Mouse (Mus musculus): ENCODE results near the gene Msn.

The Msn gene

GRCm38 (mm10) chrX:96095509-96096499, at the start of gene Msn:
Gene Msn (plus strand): TSS chrX:96096042.
- DNase-seq = peak; percentile 5

GRCm38 (mm10) chrX:96052798-96053197, 43.0 kb upstream of the Msn start:
- no peak for DNase-seq

GRCm38 (mm10) chrX:96077747-96078146, 18.1 kb upstream of the Msn start:
- DNase-seq = no peak

- no peak for DNase-seq
Measured at GRCm38 (mm10) chrX:96086259-96086658, 9.6 kb upstream of the Msn start.

- no peak for DNase-seq
Measured at GRCm38 (mm10) chrX:96096513-96097210, 820 bp downstream of the Msn start.

GRCm38 (mm10) chrX:96097491-96097970, 1.7 kb downstream of the Msn start:
- DNase-seq = no peak

- DNase-seq = no peak
Measured at GRCm38 (mm10) chrX:96099003-96099402, 3.2 kb downstream of the Msn start.

GRCm38 (mm10) chrX:96107427-96108291, 11.8 kb downstream of the Msn start:
- no peak for DNase-seq

- no peak for DNase-seq
Measured at GRCm38 (mm10) chrX:96113106-96113634, 17.3 kb downstream of the Msn start.

GRCm38 (mm10) chrX:96115501-96115900, 19.7 kb downstream of the Msn start:
- DNase-seq = no peak

GRCm38 (mm10) chrX:96117366-96117765, 21.5 kb downstream of the Msn start:
- DNase-seq = no peak

GRCm38 (mm10) chrX:96119997-96120396, 24.2 kb downstream of the Msn start:
- no peak for DNase-seq

- no peak for DNase-seq
Measured at GRCm38 (mm10) chrX:96121912-96122311, 26.1 kb downstream of the Msn start.

- DNase-seq = no peak
Measured at GRCm38 (mm10) chrX:96126803-96127202, 31.0 kb downstream of the Msn start.

- no peak for DNase-seq
Measured at GRCm38 (mm10) chrX:96130139-96130538, 34.3 kb downstream of the Msn start.

GRCm38 (mm10) chrX:96130663-96131062, 34.8 kb downstream of the Msn start:
- DNase-seq = no peak

- DNase-seq = no peak
Measured at GRCm38 (mm10) chrX:96133260-96133659, 37.4 kb downstream of the Msn start.

GRCm38 (mm10) chrX:96134243-96134661, 38.4 kb downstream of the Msn start:
- DNase-seq = no peak

- no peak for DNase-seq
Measured at GRCm38 (mm10) chrX:96134840-96135580, 39.2 kb downstream of the Msn start.

GRCm38 (mm10) chrX:96135581-96135980, 39.7 kb downstream of the Msn start:
- DNase-seq = no peak

GRCm38 (mm10) chrX:96139262-96139661, 43.4 kb downstream of the Msn start:
- no peak for DNase-seq
